Mouse (Mus musculus) hindbrain, postnatal 0 days (tissue): Measurements from ENCODE around the gene Btrc. TPM values are rescaled to one million over a fixed set of nuclear protein-coding genes. Genes with fewer than 3 reads are reported as not detected.

Experiments used
- ATAC-seq: fragments of 200-750 bp; cut with Nextera tagmentation; 2 replicates; pipeline ENCODE4 v1.8.0; 2017; ENCODE audit warnings: mild to moderate bottlenecking, moderate TSS enrichment, moderate library complexity
- DNase-seq: peaks from one replicate; pipeline ENCODE4 v3.0.0-alpha.2; 2015; ENCODE audit warnings: low spot score
- H3K27ac ChIP-seq: fragments of 300-500 bp; sonication (generic); 2 replicates; pipeline ENCODE4 v1.5.1; 2014; ENCODE audit warnings: mild to moderate bottlenecking
- H3K27me3 ChIP-seq: fragments of 300-500 bp; sonication (generic); 2 replicates; pipeline ENCODE4 v1.6.1; 2014; ENCODE audit warnings: low read length, mixed read lengths; ENCODE audit not compliant: insufficient read depth
- H3K36me3 ChIP-seq: fragments of 300-500 bp; sonication (generic); 2 replicates; pipeline ENCODE4 v1.6.1; 2014; ENCODE audit warnings: low read length, mixed read lengths; ENCODE audit not compliant: insufficient read depth
- H3K4me1 ChIP-seq: fragments of 300-500 bp; sonication (generic); 2 replicates; pipeline ENCODE4 v1.6.1; 2014; ENCODE audit warnings: antibody characterized with exemption, low read length, mixed read lengths; ENCODE audit not compliant: insufficient read depth
- H3K4me2 ChIP-seq: fragments of 300-500 bp; sonication (generic); 2 replicates; pipeline ENCODE4 v1.6.1; 2014; ENCODE audit warnings: low read depth, mild to moderate bottlenecking, low read length, moderate library complexity, mixed read lengths
- H3K4me3 ChIP-seq: fragments of 300-500 bp; sonication (generic); 2 replicates; pipeline ENCODE4 v1.5.1; 2014; ENCODE audit warnings: low read length
- H3K9ac ChIP-seq: fragments of 300-500 bp; sonication (generic); replicated peaks from 2 replicates; pipeline ENCODE4 v1.6.1; 2014; ENCODE audit warnings: mild to moderate bottlenecking, low read length, moderate library complexity, mixed read lengths
- H3K9me3 ChIP-seq: fragments of 300-500 bp; sonication (generic); 2 replicates; pipeline ENCODE4 v1.6.1; 2016; ENCODE audit warnings: low read length, mixed read lengths
- CTCF ChIP-seq: IDR thresholded peaks from 2 replicates; pipeline ENCODE4 v1.5.1; 2016; ENCODE audit warnings: antibody characterized with exemption, control low read depth, low read depth
- WGBS: fragments of 180-500 bp; shearing (Covaris S2); extraction: QIAGEN DNeasy Blood & Tissue Kit; methylation state at CpG from one replicate; pipeline ENCODE4 v1.1.7; 2014; 5-methylcytosine and 5-hydroxymethylcytosine counted together
- polyA plus RNA-seq: library from polyadenylated mRNA; unstranded; fragments of >200 nt; fragmentation: Nextera tagmentation; extraction: Ambion mirVana; gene quantifications from 2 replicates; pipeline ENCODE4 v1.2.1, GENCODE M21; 2015
- total RNA-seq: library from RNA; depleted of rRNA; stranded (reverse); fragments of >200 nt; gene quantifications from 2 replicates; pipeline ENCODE4 v1.2.3, GENCODE M21; 2014

Btrc gene
- total and polyA plus RNA-seq, 2 experiments from 2014 or later = 47.9 to 55.3 TPM

GRCm38 (mm10) chr19:45446631-45447030 lies 83.1 kb downstream of the Btrc start:
- peaks cover 14% of the 10 kb centered on the region for H3K4me1 ChIP-seq
- 21% methylated on average over 7 of the region's 7 CpGs for WGBS
- H3K9me3 ChIP-seq = no peaks in the 10 kb centered on the region
- ATAC-seq = peak; percentile 53; the same call in 1 of the 2 replicates
- TF ChIP-seq CTCF = no peak
- H3K4me2 ChIP-seq = no peak overlapping the region; the same call in 1 of the 2 replicates
- DNase-seq = peak; percentile 58
- 0 out of 2 replicates have a peak overlapping the region, but pooled peaks have one; percentile 2 for H3K9ac ChIP-seq
- no peaks in the 10 kb centered on the region for H3K27me3 ChIP-seq
- H3K4me3 ChIP-seq = no peak overlapping the region
- H3K27ac ChIP-seq = peak overlapping the region; percentile 48; the same call in 1 of the 2 replicates
- H3K36me3 ChIP-seq = no peaks in the 10 kb centered on the region

- H3K36me3 ChIP-seq = no peaks in the 10 kb centered on the region
- peaks cover 14% of the 10 kb centered on the region for H3K4me1 ChIP-seq
- H3K4me2 ChIP-seq = no peak overlapping the region
- H3K4me3 ChIP-seq = no peak overlapping the region
- H3K27me3 ChIP-seq = no peaks in the 10 kb centered on the region
- ATAC-seq (no peak), DNase-seq (no peak)
- H3K27ac ChIP-seq = peak overlapping the region; percentile 48; the same call in 1 of the 2 replicates
- WGBS = 37% methylated on average over 2 of the region's 2 CpGs
- H3K9ac ChIP-seq = no peak overlapping the region
- no peak for TF ChIP-seq CTCF
- H3K9me3 ChIP-seq = no peaks in the 10 kb centered on the region
Observed at GRCm38 (mm10) chr19:45447222-45447621, 83.7 kb downstream of the Btrc start.

GRCm38 (mm10) chr19:45447886-45448285 lies 84.4 kb downstream of the Btrc start:
- Histone ChIP-seq H3K4me1 (peaks cover 14% of the 10 kb centered on the region), H3K4me3 (no peak overlapping the region), H3K27ac (peak overlapping the region; percentile 48; the same call in 1 of the 2 replicates), H3K36me3 (no peaks in the 10 kb centered on the region), H3K4me2 (no peak overlapping the region), H3K9me3 (no peaks in the 10 kb centered on the region), H3K27me3 (no peaks in the 10 kb centered on the region), H3K9ac (no peak overlapping the region)
- ATAC-seq = no peak
- TF ChIP-seq CTCF = no peak
- WGBS = 95% methylated on average over 1 of the region's 1 CpGs
- DNase-seq = no peak

- ATAC-seq (no peak), DNase-seq (no peak)
- H3K4me1 ChIP-seq = no peaks in the 10 kb centered on the region
- no peaks in the 10 kb centered on the region for H3K36me3 ChIP-seq
- H3K27me3 ChIP-seq = no peaks in the 10 kb centered on the region
- no peak for TF ChIP-seq CTCF
- no peak overlapping the region for H3K27ac ChIP-seq
- H3K9ac ChIP-seq = no peak overlapping the region
- H3K4me2 ChIP-seq = no peak overlapping the region
- WGBS = 92% methylated on average over 3 of the region's 3 CpGs
- H3K4me3 ChIP-seq = no peak overlapping the region
- no peaks in the 10 kb centered on the region for H3K9me3 ChIP-seq
Observed at GRCm38 (mm10) chr19:45454391-45454790, 90.9 kb downstream of the Btrc start.

- H3K9me3 ChIP-seq = no peaks in the 10 kb centered on the region
- no peaks in the 10 kb centered on the region for H3K27me3 ChIP-seq
- DNase-seq (no peak), ATAC-seq (no peak)
- 0 out of 2 replicates have a peak, but pooled peaks cover 3% of the 10 kb centered on the region for H3K4me1 ChIP-seq
- no peak overlapping the region for H3K4me3 ChIP-seq
- 84% methylated on average over 7 of the region's 7 CpGs for WGBS
- no peak overlapping the region for H3K27ac ChIP-seq
- H3K4me2 ChIP-seq = no peak overlapping the region
- H3K36me3 ChIP-seq = no peaks in the 10 kb centered on the region
- H3K9ac ChIP-seq = no peak overlapping the region
- TF ChIP-seq CTCF = no peak
Observed at GRCm38 (mm10) chr19:45456896-45457295, 93.4 kb downstream of the Btrc start.

GRCm38 (mm10) chr19:45458702-45459101 lies 95.2 kb downstream of the Btrc start:
- DNase-seq (no peak), ATAC-seq (no peak)
- WGBS = 29% methylated on average over 7 of the region's 7 CpGs
- Histone ChIP-seq H3K27me3 (no peaks in the 10 kb centered on the region), H3K4me1 (0 out of 2 replicates have a peak, but pooled peaks cover 3% of the 10 kb centered on the region), H3K9ac (no peak overlapping the region), H3K36me3 (no peaks in the 10 kb centered on the region), H3K27ac (no peak overlapping the region), H3K4me3 (no peak overlapping the region), H3K4me2 (no peak overlapping the region), H3K9me3 (no peaks in the 10 kb centered on the region)
- TF ChIP-seq CTCF = no peak

- 46% methylated on average over 9 of the region's 9 CpGs for WGBS
- Histone ChIP-seq H3K9me3 (no peaks in the 10 kb centered on the region), H3K9ac (no peak overlapping the region), H3K27ac (no peak overlapping the region), H3K4me3 (no peak overlapping the region), H3K36me3 (no peaks in the 10 kb centered on the region), H3K4me1 (0 out of 2 replicates have a peak, but pooled peaks cover 3% of the 10 kb centered on the region), H3K27me3 (no peaks in the 10 kb centered on the region), H3K4me2 (no peak overlapping the region)
- DNase-seq (no peak), ATAC-seq (no peak)
- no peak for TF ChIP-seq CTCF
Observed at GRCm38 (mm10) chr19:45459931-45460665, 96.6 kb downstream of the Btrc start.
